Mouse (Mus musculus) kidney, postnatal 36 days (tissue): ENCODE results near the gene D430019H16Rik.

Experiments
- DNase-seq, 2 experiments: peaks; one replicate each; pipeline ENCODE4 v3.0.0; 2021 to 2022; ENCODE audit warnings: mixed read lengths in 2 of 2

Gene D430019H16Rik

GRCm38 (mm10) chr12:105539649-105540048 is 86.0 kb downstream of the D430019H16Rik start:
- no peak for DNase-seq

GRCm38 (mm10) chr12:105541590-105542402 is 88.1 kb downstream of the D430019H16Rik start:
- DNase-seq, result no peak

GRCm38 (mm10) chr12:105542513-105542912 is 88.9 kb downstream of the D430019H16Rik start:
- no peak for DNase-seq
